Mouse (Mus musculus) heart, adult 18-20 months (tissue): Measurements from ENCODE around the gene Tmem131. TPM values are rescaled to one million over a fixed set of nuclear protein-coding genes. Genes with fewer than 3 reads are reported as not detected.
"Not testable (repeated sequence)": the region's sequence is repeated elsewhere in the genome, so short reads cannot be mapped to it uniquely, and the experiment has no call there.

Experiments used
- DNase-seq, 2 experiments: peaks; one replicate each; pipeline ENCODE4 v3.0.0; 2021 to 2022; ENCODE audit warnings: mixed read lengths in 1 of 2
- total RNA-seq, 2 experiments: library from RNA; stranded (reverse); gene quantifications; 2 replicates each; pipeline ENCODE4 v1.2.3; 2021

Tmem131 gene
- total RNA-seq, 2 experiments from 2014 or later: 24.2 to 29.6 TPM

GRCm38 (mm10) chr1:36834090-36834489, 109.4 kb downstream of the Tmem131 start:
- DNase-seq: no peak

GRCm38 (mm10) chr1:36830913-36831866, 112.3 kb downstream of the Tmem131 start:
- DNase-seq: no peak

GRCm38 (mm10) chr1:36824356-36824755, 119.1 kb downstream of the Tmem131 start:
- no peak for DNase-seq

- DNase-seq: not testable (repeated sequence)
These were observed 121.5 kb downstream of the Tmem131 start for GRCm38 (mm10) chr1:36821918-36822317.

- DNase-seq: peak in 1 of 2 experiments; percentile 24
These were observed 128.3 kb downstream of the Tmem131 start for GRCm38 (mm10) chr1:36815166-36815565.

GRCm38 (mm10) chr1:36814271-36814903, 129.1 kb downstream of the Tmem131 start:
- DNase-seq: no peak

GRCm38 (mm10) chr1:36813415-36813814, 130.1 kb downstream of the Tmem131 start:
- DNase-seq: peak in 1 of 2 experiments; percentile 11

GRCm38 (mm10) chr1:36811806-36812205, 131.7 kb downstream of the Tmem131 start:
- DNase-seq: no peak

- no peak for DNase-seq
These were observed 135.5 kb downstream of the Tmem131 start for GRCm38 (mm10) chr1:36807782-36808565.

- no peak for DNase-seq
These were observed 136.4 kb downstream of the Tmem131 start for GRCm38 (mm10) chr1:36807086-36807485.

GRCm38 (mm10) chr1:36806181-36806905, 137.1 kb downstream of the Tmem131 start:
- no peak for DNase-seq

GRCm38 (mm10) chr1:36804833-36805232, 138.6 kb downstream of the Tmem131 start:
- DNase-seq: no peak

- DNase-seq: no peak
These were observed 139.2 kb downstream of the Tmem131 start for GRCm38 (mm10) chr1:36804259-36804658.

GRCm38 (mm10) chr1:36800379-36801011, 143.0 kb downstream of the Tmem131 start:
- DNase-seq: no peak

- DNase-seq: no peak
These were observed 146.0 kb downstream of the Tmem131 start for GRCm38 (mm10) chr1:36797481-36797880.

GRCm38 (mm10) chr1:36796711-36797110, 146.8 kb downstream of the Tmem131 start:
- no peak for DNase-seq

GRCm38 (mm10) chr1:36789416-36789815, 154.1 kb downstream of the Tmem131 start:
- DNase-seq: no peak

- no peak for DNase-seq
These were observed 157.1 kb downstream of the Tmem131 start for GRCm38 (mm10) chr1:36786377-36786776.

GRCm38 (mm10) chr1:36785238-36785641, 158.2 kb downstream of the Tmem131 start:
- no peak for DNase-seq

- DNase-seq: peak; percentile 77 to 90
These were observed 158.9 kb downstream of the Tmem131 start for GRCm38 (mm10) chr1:36784365-36785134.
